Mouse (Mus musculus): ENCODE data around the gene Il1rl2. TPM values are rescaled to one million over a fixed set of nuclear protein-coding genes. Genes with fewer than 3 reads are reported as not detected.
"Not testable (repeated sequence)": the region's sequence is repeated elsewhere in the genome, so short reads cannot be mapped to it uniquely, and the experiment has no call there.

Il1rl2 gene
- polyA plus RNA-seq, 1 experiment from 2014 or later = 12.0 TPM

- Histone ChIP-seq H3K9ac (ENCODE audit: low read length) (no peak overlapping the region), H3K9me3 (replicated peaks; ENCODE audit: control insufficient read depth, low read length) (no peaks in the 10 kb centered on the region), H3K27ac (ENCODE audit: low read length) (no peak overlapping the region), H3K36me3 (ENCODE audit: control insufficient read depth, insufficient read depth, low read length) (peaks cover 4% of the 10 kb centered on the region; the same call in 1 of the 2 replicates), H3K27me3 (ENCODE audit: control insufficient read depth, insufficient read depth, low read length) (no peaks in the 10 kb centered on the region), H3K4me2 (ENCODE audit: low read depth, low read length) (no peak overlapping the region), H3K4me3 (replicated peaks; ENCODE audit: low read length) (no peak overlapping the region), H3K4me1 (ENCODE audit: control insufficient read depth, insufficient read depth, low read length) (no peaks in the 10 kb centered on the region)
- no peak for ATAC-seq (ENCODE audit: insufficient read depth, low FRiP score)
- WGBS = 89% methylated on average over 2 of the region's 2 CpGs
Measured at GRCm38 (mm10) chr1:40292231-40292630, 32.2 kb upstream of the Il1rl2 start.

GRCm38 (mm10) chr1:40293891-40294290, 30.5 kb upstream of the Il1rl2 start:
- no peaks in the 10 kb centered on the region for H3K27me3 ChIP-seq (ENCODE audit: control insufficient read depth, insufficient read depth, low read length)
- no peak overlapping the region for H3K4me3 ChIP-seq (replicated peaks; ENCODE audit: low read length)
- no peak overlapping the region for H3K4me2 ChIP-seq (ENCODE audit: low read depth, low read length)
- H3K9ac ChIP-seq (ENCODE audit: low read length) = no peak overlapping the region
- ATAC-seq (ENCODE audit: insufficient read depth, low FRiP score) = no peak
- H3K4me1 ChIP-seq (ENCODE audit: control insufficient read depth, insufficient read depth, low read length) = no peaks in the 10 kb centered on the region
- H3K9me3 ChIP-seq (replicated peaks; ENCODE audit: control insufficient read depth, low read length) = no peaks in the 10 kb centered on the region
- H3K36me3 ChIP-seq (ENCODE audit: control insufficient read depth, insufficient read depth, low read length) = peaks cover 4% of the 10 kb centered on the region; the same call in 1 of the 2 replicates
- H3K27ac ChIP-seq (ENCODE audit: low read length) = no peak overlapping the region
- 91% methylated on average over 7 of the region's 7 CpGs for WGBS

- H3K4me2 ChIP-seq (ENCODE audit: low read depth, low read length) = no peak overlapping the region
- WGBS = 77% methylated on average over 9 of the region's 9 CpGs
- no peaks in the 10 kb centered on the region for H3K9me3 ChIP-seq (replicated peaks; ENCODE audit: control insufficient read depth, low read length)
- H3K27me3 ChIP-seq (ENCODE audit: control insufficient read depth, insufficient read depth, low read length) = no peaks in the 10 kb centered on the region
- no peaks in the 10 kb centered on the region for H3K4me1 ChIP-seq (ENCODE audit: control insufficient read depth, insufficient read depth, low read length)
- no peak overlapping the region for H3K4me3 ChIP-seq (replicated peaks; ENCODE audit: low read length)
- no peak overlapping the region for H3K9ac ChIP-seq (ENCODE audit: low read length)
- H3K36me3 ChIP-seq (ENCODE audit: control insufficient read depth, insufficient read depth, low read length) = peaks cover 4% of the 10 kb centered on the region; the same call in 1 of the 2 replicates
- ATAC-seq (ENCODE audit: insufficient read depth, low FRiP score) = no peak
- H3K27ac ChIP-seq (ENCODE audit: low read length) = no peak overlapping the region
Measured at GRCm38 (mm10) chr1:40294824-40295223, 29.6 kb upstream of the Il1rl2 start.

GRCm38 (mm10) chr1:40298053-40298452, 26.4 kb upstream of the Il1rl2 start:
- Histone ChIP-seq H3K9me3 (replicated peaks; ENCODE audit: control insufficient read depth, low read length) (no peaks in the 10 kb centered on the region), H3K27me3 (ENCODE audit: control insufficient read depth, insufficient read depth, low read length) (no peaks in the 10 kb centered on the region), H3K9ac (ENCODE audit: low read length) (no peak overlapping the region), H3K4me3 (replicated peaks; ENCODE audit: low read length) (no peak overlapping the region), H3K4me2 (ENCODE audit: low read depth, low read length) (no peak overlapping the region), H3K27ac (ENCODE audit: low read length) (no peak overlapping the region), H3K4me1 (ENCODE audit: control insufficient read depth, insufficient read depth, low read length) (no peaks in the 10 kb centered on the region), H3K36me3 (ENCODE audit: control insufficient read depth, insufficient read depth, low read length) (peaks cover 4% of the 10 kb centered on the region; the same call in 1 of the 2 replicates)
- ATAC-seq (ENCODE audit: insufficient read depth, low FRiP score) = no peak
- 78% methylated on average over 2 of the region's 2 CpGs for WGBS

- 65% methylated on average over 7 of the region's 7 CpGs for WGBS
- no peak for ATAC-seq (ENCODE audit: insufficient read depth, low FRiP score)
- Histone ChIP-seq H3K4me3 (replicated peaks; ENCODE audit: low read length) (no peak overlapping the region), H3K36me3 (ENCODE audit: control insufficient read depth, insufficient read depth, low read length) (no peaks in the 10 kb centered on the region), H3K4me2 (ENCODE audit: low read depth, low read length) (no peak overlapping the region), H3K4me1 (ENCODE audit: control insufficient read depth, insufficient read depth, low read length) (no peaks in the 10 kb centered on the region), H3K9me3 (replicated peaks; ENCODE audit: control insufficient read depth, low read length) (no peaks in the 10 kb centered on the region), H3K9ac (ENCODE audit: low read length) (no peak overlapping the region), H3K27me3 (ENCODE audit: control insufficient read depth, insufficient read depth, low read length) (no peaks in the 10 kb centered on the region), H3K27ac (ENCODE audit: low read length) (no peak overlapping the region)
Measured at GRCm38 (mm10) chr1:40303179-40303866, 21.1 kb upstream of the Il1rl2 start.

- H3K4me1 ChIP-seq (ENCODE audit: control insufficient read depth, insufficient read depth, low read length); H3K36me3 ChIP-seq (ENCODE audit: control insufficient read depth, insufficient read depth, low read length); H3K27me3 ChIP-seq (ENCODE audit: control insufficient read depth, insufficient read depth, low read length); H3K9me3 ChIP-seq (replicated peaks; ENCODE audit: control insufficient read depth, low read length); H3K4me2 ChIP-seq (ENCODE audit: low read depth, low read length); H3K9ac ChIP-seq (ENCODE audit: low read length); ATAC-seq (ENCODE audit: insufficient read depth, low FRiP score); H3K4me3 ChIP-seq (replicated peaks; ENCODE audit: low read length); H3K27ac ChIP-seq (ENCODE audit: low read length): not testable (repeated sequence)
- 72% methylated on average over 4 of the region's 4 CpGs for WGBS
Measured at GRCm38 (mm10) chr1:40304321-40304720, 20.1 kb upstream of the Il1rl2 start.

GRCm38 (mm10) chr1:40306111-40306510, 18.3 kb upstream of the Il1rl2 start:
- H3K4me2 ChIP-seq (ENCODE audit: low read depth, low read length) = no peak overlapping the region
- no peaks in the 10 kb centered on the region for H3K9me3 ChIP-seq (replicated peaks; ENCODE audit: control insufficient read depth, low read length)
- ATAC-seq (ENCODE audit: insufficient read depth, low FRiP score) = no peak
- no peak overlapping the region for H3K27ac ChIP-seq (ENCODE audit: low read length)
- 81% methylated on average over 2 of the region's 2 CpGs for WGBS
- H3K4me1 ChIP-seq (ENCODE audit: control insufficient read depth, insufficient read depth, low read length) = no peaks in the 10 kb centered on the region
- no peaks in the 10 kb centered on the region; the same call in 1 of the 2 replicates for H3K36me3 ChIP-seq (ENCODE audit: control insufficient read depth, insufficient read depth, low read length)
- H3K4me3 ChIP-seq (replicated peaks; ENCODE audit: low read length) = no peak overlapping the region
- no peaks in the 10 kb centered on the region for H3K27me3 ChIP-seq (ENCODE audit: control insufficient read depth, insufficient read depth, low read length)
- no peak overlapping the region for H3K9ac ChIP-seq (ENCODE audit: low read length)

- H3K4me1 ChIP-seq (ENCODE audit: control insufficient read depth, insufficient read depth, low read length) = no peaks in the 10 kb centered on the region
- H3K9me3 ChIP-seq (replicated peaks; ENCODE audit: control insufficient read depth, low read length) = no peaks in the 10 kb centered on the region
- H3K27me3 ChIP-seq (ENCODE audit: control insufficient read depth, insufficient read depth, low read length) = no peaks in the 10 kb centered on the region
- no peaks in the 10 kb centered on the region; the same call in 1 of the 2 replicates for H3K36me3 ChIP-seq (ENCODE audit: control insufficient read depth, insufficient read depth, low read length)
- 79% methylated on average over 3 of the region's 3 CpGs for WGBS
- H3K4me3 ChIP-seq (replicated peaks; ENCODE audit: low read length) = no peak overlapping the region
- H3K4me2 ChIP-seq (ENCODE audit: low read depth, low read length) = no peak overlapping the region
- no peak overlapping the region for H3K27ac ChIP-seq (ENCODE audit: low read length)
- no peak overlapping the region for H3K9ac ChIP-seq (ENCODE audit: low read length)
- no peak for ATAC-seq (ENCODE audit: insufficient read depth, low FRiP score)
Measured at GRCm38 (mm10) chr1:40311123-40311522, 13.3 kb upstream of the Il1rl2 start.

GRCm38 (mm10) chr1:40311625-40312024, 12.8 kb upstream of the Il1rl2 start:
- Histone ChIP-seq H3K36me3 (ENCODE audit: control insufficient read depth, insufficient read depth, low read length) (no peaks in the 10 kb centered on the region; the same call in 1 of the 2 replicates), H3K27me3 (ENCODE audit: control insufficient read depth, insufficient read depth, low read length) (no peaks in the 10 kb centered on the region), H3K4me3 (replicated peaks; ENCODE audit: low read length) (no peak overlapping the region), H3K27ac (ENCODE audit: low read length) (no peak overlapping the region), H3K4me1 (ENCODE audit: control insufficient read depth, insufficient read depth, low read length) (no peaks in the 10 kb centered on the region), H3K9ac (ENCODE audit: low read length) (no peak overlapping the region), H3K9me3 (replicated peaks; ENCODE audit: control insufficient read depth, low read length) (no peaks in the 10 kb centered on the region), H3K4me2 (ENCODE audit: low read depth, low read length) (no peak overlapping the region)
- 69% methylated on average over 2 of the region's 2 CpGs for WGBS
- ATAC-seq (ENCODE audit: insufficient read depth, low FRiP score) = no peak

Data from stomach, embryonic 16.5 days (tissue).